Mouse (Mus musculus) forebrain, embryonic 10.5 days (tissue): ENCODE measurements around the gene H2afj. TPM values are rescaled to one million over a fixed set of nuclear protein-coding genes. Genes with fewer than 3 reads are reported as not detected.
A peak's percentile ranks its signal among the peaks of the same experiment; 100 is the strongest.

Experiments
- DNase-seq: peaks from one replicate; pipeline ENCODE4 v3.0.0-alpha.2; 2017; ENCODE audit warnings: low spot score; ENCODE audit errors: extremely low spot score
- H3K27ac ChIP-seq: fragments of 300-500 bp; sonication (generic); 2 replicates; pipeline ENCODE4 v1.5.1; 2016; ENCODE audit warnings: mild to moderate bottlenecking
- H3K27me3 ChIP-seq: fragments of 300-500 bp; sonication (generic); 2 replicates; pipeline ENCODE4 v1.6.1; 2016; ENCODE audit warnings: mild to moderate bottlenecking; ENCODE audit not compliant: poor library complexity, severe bottlenecking
- H3K36me3 ChIP-seq: fragments of 300-500 bp; sonication (generic); replicated peaks from 2 replicates; pipeline ENCODE4 v1.6.1; 2016; ENCODE audit warnings: mild to moderate bottlenecking, moderate library complexity
- H3K4me1 ChIP-seq: fragments of 300-500 bp; sonication (generic); 2 replicates; pipeline ENCODE4 v1.6.1; 2016
- H3K4me3 ChIP-seq: fragments of 300-500 bp; sonication (generic); 2 replicates; pipeline ENCODE4 v1.5.1; 2016; ENCODE audit warnings: mild to moderate bottlenecking, moderate library complexity
- H3K9me3 ChIP-seq: fragments of 300-500 bp; sonication (generic); 2 replicates; pipeline ENCODE4 v1.6.1; 2016; ENCODE audit warnings: mild to moderate bottlenecking, moderate library complexity
- WGBS: fragments of 180-500 bp; shearing (Covaris S2); methylation state at CpG from one replicate; pipeline ENCODE4 v1.1.7; 2016; 5-methylcytosine and 5-hydroxymethylcytosine counted together
- polyA plus RNA-seq: library from polyadenylated mRNA; unstranded; fragments of >200 nt; fragmentation: Nextera tagmentation; extraction: Ambion mirVana; gene quantifications from 2 replicates; pipeline ENCODE4 v1.2.1, GENCODE M21; 2016

H2afj gene
- polyA plus RNA-seq, 1 experiment from 2014 or later = 101 TPM

- WGBS = 43% methylated on average over 14 of the region's 14 CpGs
- DNase-seq = no peak
- Histone ChIP-seq H3K9me3 (no peaks in the 10 kb centered on the region), H3K27ac (peak overlapping the region; percentile 88; the same call in 1 of the 2 replicates), H3K4me1 (peaks cover 32% of the 10 kb centered on the region), H3K4me3 (peak overlapping the region; percentile 87), H3K36me3 (peaks cover 42% of the 10 kb centered on the region), H3K27me3 (no peaks in the 10 kb centered on the region)
Observed at GRCm38 (mm10) chr6:136809077-136809476, 1.0 kb downstream of the H2afj start.

- Histone ChIP-seq H3K36me3 (peaks cover 48% of the 10 kb centered on the region), H3K27me3 (no peaks in the 10 kb centered on the region), H3K9me3 (no peaks in the 10 kb centered on the region), H3K4me1 (peaks cover 30% of the 10 kb centered on the region), H3K27ac (no peak overlapping the region), H3K4me3 (peak overlapping the region; percentile 87)
- DNase-seq = no peak
- WGBS = 84% methylated on average over 13 of the region's 13 CpGs
Observed at GRCm38 (mm10) chr6:136809673-136810072, 1.6 kb downstream of the H2afj start.

- DNase-seq = no peak
- Histone ChIP-seq H3K9me3 (no peaks in the 10 kb centered on the region), H3K36me3 (peaks cover 62% of the 10 kb centered on the region)
Observed at GRCm38 (mm10) chr6:136811196-136811595, 3.2 kb downstream of the H2afj start.

GRCm38 (mm10) chr6:136813117-136813516 is 5.1 kb downstream of the H2afj start:
- Histone ChIP-seq H3K36me3 (peaks cover 81% of the 10 kb centered on the region), H3K4me1 (peaks cover 15% of the 10 kb centered on the region), H3K4me3 (no peak overlapping the region), H3K27me3 (no peaks in the 10 kb centered on the region), H3K9me3 (no peaks in the 10 kb centered on the region), H3K27ac (no peak overlapping the region)
- 52% methylated on average over 4 of the region's 4 CpGs for WGBS
- no peak for DNase-seq

More at GRCm38 (mm10) chr6:136811196-136811595, 3.2 kb downstream of the H2afj start:
- peaks cover 26% of the 10 kb centered on the region for H3K4me1 ChIP-seq
- WGBS = 91% methylated on average over 10 of the region's 10 CpGs
- no peak overlapping the region for H3K4me3 ChIP-seq
- H3K27me3 ChIP-seq = no peaks in the 10 kb centered on the region
- no peak overlapping the region for H3K27ac ChIP-seq

- Histone ChIP-seq H3K4me1 (no peaks in the 10 kb centered on the region), H3K9me3 (no peaks in the 10 kb centered on the region), H3K36me3 (peaks cover 94% of the 10 kb centered on the region), H3K27me3 (no peaks in the 10 kb centered on the region), H3K4me3 (no peak overlapping the region), H3K27ac (no peak overlapping the region)
- 97% methylated on average over 7 of the region's 7 CpGs for WGBS
- DNase-seq = no peak
Observed at GRCm38 (mm10) chr6:136815381-136815780, 7.3 kb downstream of the H2afj start.

GRCm38 (mm10) chr6:136816826-136817225 is 8.8 kb downstream of the H2afj start:
- Histone ChIP-seq H3K4me1 (no peaks in the 10 kb centered on the region), H3K36me3 (peaks cover 97% of the 10 kb centered on the region), H3K27me3 (no peaks in the 10 kb centered on the region), H3K9me3 (no peaks in the 10 kb centered on the region), H3K27ac (no peak overlapping the region), H3K4me3 (no peak overlapping the region)
- no peak for DNase-seq
- 94% methylated on average over 21 of the region's 21 CpGs for WGBS

GRCm38 (mm10) chr6:136817549-136817948 is 9.5 kb downstream of the H2afj start:
- no peak for DNase-seq
- H3K36me3 ChIP-seq = peaks cover 97% of the 10 kb centered on the region
- H3K4me1 ChIP-seq = no peaks in the 10 kb centered on the region
- no peaks in the 10 kb centered on the region for H3K9me3 ChIP-seq
- no peak overlapping the region for H3K27ac ChIP-seq
- 95% methylated on average over 3 of the region's 3 CpGs for WGBS
- H3K27me3 ChIP-seq = no peaks in the 10 kb centered on the region
- H3K4me3 ChIP-seq = no peak overlapping the region

- WGBS = 97% methylated on average over 21 of the region's 21 CpGs
- Histone ChIP-seq H3K9me3 (no peaks in the 10 kb centered on the region), H3K4me1 (no peaks in the 10 kb centered on the region), H3K27me3 (no peaks in the 10 kb centered on the region), H3K4me3 (no peak overlapping the region), H3K27ac (no peak overlapping the region), H3K36me3 (peaks cover 95% of the 10 kb centered on the region)
- no peak for DNase-seq
Observed at GRCm38 (mm10) chr6:136820381-136820780, 12.3 kb downstream of the H2afj start.

- Histone ChIP-seq H3K27me3 (no peaks in the 10 kb centered on the region), H3K27ac (no peak overlapping the region), H3K36me3 (peaks cover 93% of the 10 kb centered on the region), H3K4me3 (no peak overlapping the region), H3K9me3 (no peaks in the 10 kb centered on the region), H3K4me1 (no peaks in the 10 kb centered on the region)
- no peak for DNase-seq
- 95% methylated on average over 18 of the region's 18 CpGs for WGBS
Observed at GRCm38 (mm10) chr6:136821086-136821485, 13.0 kb downstream of the H2afj start.

- H3K4me1 ChIP-seq = peaks cover 14% of the 10 kb centered on the region
- WGBS = 95% methylated on average over 8 of the region's 8 CpGs
- H3K9me3 ChIP-seq = no peaks in the 10 kb centered on the region
- no peaks in the 10 kb centered on the region for H3K27me3 ChIP-seq
- peaks cover 55% of the 10 kb centered on the region for H3K36me3 ChIP-seq
- H3K27ac ChIP-seq = no peak overlapping the region
- DNase-seq = no peak
- H3K4me3 ChIP-seq = no peak overlapping the region
Observed at GRCm38 (mm10) chr6:136824987-136825386, 16.9 kb downstream of the H2afj start.

- Histone ChIP-seq H3K27me3 (no peaks in the 10 kb centered on the region), H3K36me3 (peaks cover 34% of the 10 kb centered on the region), H3K4me1 (peaks cover 14% of the 10 kb centered on the region), H3K9me3 (no peaks in the 10 kb centered on the region), H3K27ac (peak overlapping the region; percentile 98), H3K4me3 (peak overlapping the region; percentile 99)
- no peak for DNase-seq
- WGBS = 23% methylated on average over 7 of the region's 7 CpGs
Observed at GRCm38 (mm10) chr6:136827116-136827515, 19.1 kb downstream of the H2afj start.

- H3K9me3 ChIP-seq = no peaks in the 10 kb centered on the region
- H3K27me3 ChIP-seq = no peaks in the 10 kb centered on the region
- DNase-seq = no peak
- WGBS = under 1% methylated on average over 34 of the region's 34 CpGs
- peaks cover 30% of the 10 kb centered on the region for H3K36me3 ChIP-seq
- peak within 1 kb of the TSS; percentile 98 for H3K27ac ChIP-seq
- H3K4me1 ChIP-seq = peaks cover 14% of the 10 kb centered on the region
- H3K4me3 ChIP-seq = peak within 1 kb of the TSS; percentile 99
Observed at GRCm38 (mm10) chr6:136827516-136827880, 19.5 kb downstream of the H2afj start, which contains the start of gene BC049715. BC049715 (plus strand) TSS chr6:136827626.

- WGBS = under 1% methylated on average over 45 of the region's 45 CpGs
- Histone ChIP-seq H3K4me1 (peaks cover 14% of the 10 kb centered on the region), H3K4me3 (peak within 1 kb of the TSS; percentile 99), H3K27me3 (no peaks in the 10 kb centered on the region), H3K9me3 (no peaks in the 10 kb centered on the region), H3K36me3 (peaks cover 25% of the 10 kb centered on the region), H3K27ac (peak within 1 kb of the TSS; percentile 98)
- peak; percentile 95 for DNase-seq
Observed at GRCm38 (mm10) chr6:136827881-136828561, 20.0 kb downstream of the H2afj start, which contains the start of gene Wbp11. Wbp11 (minus strand) TSS chr6:136828233.
